Mouse (Mus musculus): ENCODE measurements around the gene Tex14. TPM values are rescaled to one million over a fixed set of nuclear protein-coding genes. Genes with fewer than 3 reads are reported as not detected.
A peak's percentile ranks its signal among the peaks of the same experiment; 100 is the strongest.

The Tex14 gene
- polyA plus RNA-seq (2012; rRNA removed): 0.08 and 0.34 TPM in 2 replicates

DNA sequence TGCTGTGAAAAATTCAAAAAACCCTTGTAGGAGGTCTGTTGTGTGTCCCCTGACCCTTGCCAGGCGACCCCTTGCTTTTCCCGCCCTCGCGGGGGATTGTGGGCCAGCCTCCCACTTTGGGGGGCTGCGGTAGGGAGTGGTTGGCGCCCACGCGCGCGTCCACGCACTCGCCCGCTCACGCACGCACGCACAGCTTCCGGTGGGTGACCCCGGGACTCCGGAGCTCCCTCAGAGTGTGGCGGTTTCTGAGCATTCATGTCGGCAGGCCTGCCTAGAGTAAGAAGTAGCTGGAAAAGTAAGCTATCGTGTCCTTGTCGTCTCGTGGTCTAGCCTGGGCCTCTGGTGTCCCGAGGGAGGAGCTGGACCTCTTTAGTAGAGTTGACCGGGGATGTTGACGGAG, at the start of gene Tex14, which contains the start of gene Rad51c:
TSS of gene Tex14 (plus strand) at position 190 of the 400 bp plus-strand sequence.
TSS of gene Rad51c (minus strand) at position 79 of the 400 bp plus-strand sequence.
- Histone ChIP-seq H3K27ac (ENCODE audit: insufficient read depth, low read depth, low read length) (peak within 1 kb of the TSS; percentile 44), H3K36me3 (ENCODE audit: control insufficient read depth, insufficient read depth, low read length) (no peaks in the 10 kb centered on the region), H3K4me3 (ENCODE audit: insufficient read depth, low read depth, low read length) (peak within 1 kb of the TSS; percentile 65), H3K4me1 (ENCODE audit: control insufficient read depth, insufficient read depth, low read length) (no peaks in the 10 kb centered on the region; the same call in 1 of the 2 replicates), H3K27me3 (replicated peaks; ENCODE audit: control insufficient read depth, insufficient read depth, low read length) (no peaks in the 10 kb centered on the region)
- TF ChIP-seq POLR2A (IDR thresholded peaks at IDR 0.05; ENCODE audit: low read depth, low read length) (no peak), CTCF (conservative IDR thresholded peaks at IDR 0.05; ENCODE audit: insufficient read depth, insufficient read length, low read depth, low read length) (no peak)
- WGBS: 82% methylated on average over 27 of the region's 27 CpGs
- no peak for DNase-seq

DNA sequence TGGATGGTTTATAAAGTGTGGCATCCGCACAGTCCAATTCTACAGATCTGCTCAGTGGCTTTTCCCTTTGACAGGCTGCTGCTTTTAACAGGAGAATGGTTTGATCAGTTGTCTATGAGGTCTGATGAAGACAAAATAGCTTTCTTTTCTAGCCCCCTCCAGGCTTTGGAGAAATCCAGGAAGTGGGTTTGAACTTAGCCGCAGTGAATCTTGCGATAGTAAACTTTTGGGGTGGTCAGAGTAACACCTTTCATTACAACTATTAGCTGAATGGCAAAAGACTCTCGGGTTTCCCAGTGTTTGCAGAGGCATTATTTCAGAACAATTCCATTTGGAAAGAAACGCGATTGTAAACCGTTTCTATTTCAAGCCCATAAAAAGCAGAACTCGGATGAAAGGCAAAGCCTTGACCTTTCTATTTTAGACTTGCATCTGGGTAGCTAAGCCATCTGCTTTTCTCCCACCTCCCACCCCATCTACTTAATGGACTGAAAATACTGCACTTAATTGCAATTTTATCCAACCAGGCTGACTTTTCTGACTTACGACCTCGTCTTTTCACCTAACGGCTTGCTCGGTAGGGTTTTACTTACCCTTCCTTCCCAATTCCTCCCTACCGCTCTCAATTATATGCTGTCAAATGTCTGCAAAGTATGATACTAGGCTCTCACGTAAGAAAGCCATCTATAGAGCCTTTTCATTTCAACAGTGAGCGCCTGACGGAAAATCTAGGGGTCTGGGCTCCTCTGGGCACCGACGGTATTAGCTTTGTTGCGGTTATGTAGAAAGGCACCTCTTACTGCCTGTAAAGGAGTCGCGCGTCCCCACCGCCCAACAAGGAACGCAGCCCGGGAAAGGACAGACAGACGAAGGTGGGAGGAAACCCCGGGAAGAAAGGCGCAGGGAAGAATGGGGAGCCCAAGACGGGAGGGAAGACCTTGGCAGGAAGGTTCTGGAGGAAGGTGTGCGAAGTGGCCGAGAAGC, 47.3 kb upstream of the Tex14 start:
- no peak overlapping the region for H3K27ac ChIP-seq (ENCODE audit: insufficient read depth, low read depth, low read length)
- DNase-seq: peak; percentile 8
- TF ChIP-seq CTCF (conservative IDR thresholded peaks at IDR 0.05; ENCODE audit: insufficient read depth, insufficient read length, low read depth, low read length) (no peak), POLR2A (IDR thresholded peaks at IDR 0.05; ENCODE audit: low read depth, low read length) (no peak)
- WGBS: 8% methylated on average over 31 of the region's 31 CpGs
- H3K4me3 ChIP-seq (ENCODE audit: insufficient read depth, low read depth, low read length): peak overlapping the region; percentile 92
- H3K36me3 ChIP-seq (ENCODE audit: control insufficient read depth, insufficient read depth, low read length): no peaks in the 10 kb centered on the region
- H3K4me1 ChIP-seq (ENCODE audit: control insufficient read depth, insufficient read depth, low read length): peaks cover 3% of the 10 kb centered on the region; the same call in 1 of the 2 replicates
- peaks cover 5% of the 10 kb centered on the region for H3K27me3 ChIP-seq (replicated peaks; ENCODE audit: control insufficient read depth, insufficient read depth, low read length)

DNA sequence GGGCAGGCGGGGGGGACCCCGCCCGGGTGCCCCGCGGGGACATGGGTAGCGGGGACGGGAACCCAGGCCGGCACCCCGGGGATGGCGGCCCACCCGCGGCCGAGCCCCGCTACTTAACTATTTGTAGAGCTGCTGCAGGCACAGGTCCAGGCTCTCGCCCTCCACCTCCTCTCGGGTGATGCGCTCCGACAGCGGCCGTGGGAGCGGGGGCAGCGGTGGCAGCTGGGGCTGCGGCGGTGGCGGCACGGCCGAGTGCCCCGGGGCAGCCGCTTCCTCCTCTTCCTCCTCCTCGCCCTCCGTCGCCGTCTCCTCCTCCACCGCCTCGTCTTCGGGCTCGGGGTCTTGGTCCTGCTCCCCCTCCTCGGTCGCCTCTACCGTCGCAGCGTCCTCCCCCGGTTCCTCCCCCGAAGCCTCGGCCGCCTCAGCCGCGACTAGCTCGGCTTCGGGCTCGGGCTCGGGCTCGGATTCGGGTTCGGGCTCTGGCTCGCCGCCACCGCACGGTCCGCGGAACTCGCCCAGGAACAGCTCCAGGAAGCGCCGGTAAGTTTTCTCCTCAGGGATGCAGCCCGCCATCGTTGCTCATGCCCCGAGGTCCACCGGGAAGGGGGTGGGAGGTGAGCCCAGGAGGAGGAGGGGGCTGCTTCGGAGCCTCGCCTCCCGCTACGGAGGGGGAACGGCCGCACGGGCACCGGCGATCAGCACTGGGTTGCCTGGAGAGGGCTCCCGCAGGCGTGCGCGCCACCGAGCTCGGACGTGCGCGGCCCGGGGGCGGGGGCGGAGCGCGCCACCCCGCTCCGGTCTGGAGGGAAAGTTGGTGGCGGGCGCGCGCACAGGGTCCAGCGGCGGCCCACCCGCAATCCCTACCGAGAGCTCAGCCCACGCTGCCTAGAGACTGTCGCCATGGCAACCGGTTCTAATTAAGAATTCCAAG, 46.3 kb upstream of the Tex14 start, which contains the start of gene Ppm1e:
TSS of gene Ppm1e (minus strand) at position 693 of the 931 bp plus-strand sequence.
- no peak within 1 kb of the TSS for H3K27ac ChIP-seq (ENCODE audit: insufficient read depth, low read depth, low read length)
- H3K4me1 ChIP-seq (ENCODE audit: control insufficient read depth, insufficient read depth, low read length): peaks cover 3% of the 10 kb centered on the region; the same call in 1 of the 2 replicates
- peak; percentile 66 for DNase-seq
- TF ChIP-seq POLR2A (IDR thresholded peaks at IDR 0.05; ENCODE audit: low read depth, low read length) (no peak), CTCF (conservative IDR thresholded peaks at IDR 0.05; ENCODE audit: insufficient read depth, insufficient read length, low read depth, low read length) (no peak)
- H3K27me3 ChIP-seq (replicated peaks; ENCODE audit: control insufficient read depth, insufficient read depth, low read length): peaks cover 5% of the 10 kb centered on the region
- WGBS: under 1% methylated on average over 98 of the region's 104 CpGs
- H3K36me3 ChIP-seq (ENCODE audit: control insufficient read depth, insufficient read depth, low read length): no peaks in the 10 kb centered on the region
- H3K4me3 ChIP-seq (ENCODE audit: insufficient read depth, low read depth, low read length): peak within 1 kb of the TSS; percentile 92

DNA sequence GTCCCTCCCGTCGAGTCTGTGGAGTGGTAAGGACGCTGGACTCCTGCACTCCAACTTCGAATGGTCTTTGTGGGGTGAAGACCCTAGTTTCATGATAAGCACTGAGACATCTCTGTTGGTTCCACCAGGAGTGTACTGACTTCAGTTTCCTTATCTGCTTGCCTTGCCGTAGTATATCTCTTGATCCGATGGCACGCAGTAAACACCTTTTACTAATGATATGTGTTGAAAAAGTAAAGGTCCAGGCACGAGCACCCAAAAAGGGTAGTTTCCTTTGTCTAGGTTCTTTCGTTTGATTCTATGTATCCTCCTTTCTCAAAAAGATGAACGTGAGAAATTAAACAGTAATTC, 45.6 kb upstream of the Tex14 start:
- 12% methylated on average over 10 of the region's 10 CpGs for whole genome bisulfite sequencing
- TF ChIP-seq CTCF (conservative IDR thresholded peaks at IDR 0.05; ENCODE audit: insufficient read depth, insufficient read length, low read depth, low read length): no peak
- no peak for TF ChIP-seq POLR2A (IDR thresholded peaks at IDR 0.05; ENCODE audit: low read depth, low read length)
- H3K27ac ChIP-seq (ENCODE audit: insufficient read depth, low read depth, low read length): no peak overlapping the region
- H3K4me1 ChIP-seq (ENCODE audit: control insufficient read depth, insufficient read depth, low read length): peaks cover 3% of the 10 kb centered on the region; the same call in 1 of the 2 replicates
- no peak for DNase-seq
- H3K36me3 ChIP-seq (ENCODE audit: control insufficient read depth, insufficient read depth, low read length): no peaks in the 10 kb centered on the region
- peaks cover 5% of the 10 kb centered on the region for H3K27me3 ChIP-seq (replicated peaks; ENCODE audit: control insufficient read depth, insufficient read depth, low read length)
- peak overlapping the region; percentile 92 for H3K4me3 ChIP-seq (ENCODE audit: insufficient read depth, low read depth, low read length)

DNA sequence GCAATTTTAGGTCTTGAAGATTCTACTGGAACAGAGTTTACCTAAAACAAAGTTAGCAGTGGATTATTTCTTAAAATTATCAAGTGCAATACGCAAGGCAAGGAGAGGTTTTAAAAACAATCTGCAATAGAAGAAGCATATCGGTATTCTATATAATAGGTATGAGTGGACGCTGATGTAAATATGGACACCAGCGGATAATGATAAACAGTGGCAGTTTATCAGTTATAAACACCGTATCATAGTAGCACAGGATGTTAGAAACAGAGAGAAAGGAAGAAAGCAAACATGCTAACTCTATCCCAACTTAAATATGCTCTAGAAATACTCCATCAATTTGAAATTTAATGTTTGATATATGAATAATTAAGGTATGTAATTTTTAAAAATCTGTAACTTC, 39.7 kb upstream of the Tex14 start:
- DNase-seq: no peak
- WGBS: 90% methylated on average over 5 of the region's 5 CpGs
- Histone ChIP-seq H3K27me3 (replicated peaks; ENCODE audit: control insufficient read depth, insufficient read depth, low read length) (peaks cover 1% of the 10 kb centered on the region; the same call in 1 of the 2 replicates), H3K4me3 (ENCODE audit: insufficient read depth, low read depth, low read length) (no peak overlapping the region), H3K36me3 (ENCODE audit: control insufficient read depth, insufficient read depth, low read length) (no peaks in the 10 kb centered on the region), H3K4me1 (ENCODE audit: control insufficient read depth, insufficient read depth, low read length) (no peaks in the 10 kb centered on the region), H3K27ac (ENCODE audit: insufficient read depth, low read depth, low read length) (no peak overlapping the region)
- TF ChIP-seq CTCF (conservative IDR thresholded peaks at IDR 0.05; ENCODE audit: insufficient read depth, insufficient read length, low read depth, low read length) (no peak), POLR2A (IDR thresholded peaks at IDR 0.05; ENCODE audit: low read depth, low read length) (no peak)

DNA sequence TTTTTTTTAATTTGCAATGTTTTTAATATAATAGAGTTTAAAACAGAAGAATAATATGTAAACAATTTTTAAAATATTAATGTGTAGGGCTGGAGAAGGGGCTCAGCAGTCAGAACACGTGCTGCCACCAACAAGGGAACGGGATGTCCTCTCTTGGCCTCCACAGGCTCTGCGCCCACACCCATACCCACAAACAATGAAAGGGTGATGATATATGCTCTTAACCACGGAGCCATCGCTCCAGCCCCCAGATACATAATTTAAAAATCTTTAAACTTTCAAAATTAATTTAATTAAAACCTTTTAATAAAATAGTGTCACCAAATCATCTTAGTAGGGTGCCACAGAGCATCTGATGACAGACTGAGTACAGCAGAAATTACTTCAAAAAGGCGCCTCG, 37.8 kb upstream of the Tex14 start:
- H3K27me3 ChIP-seq (replicated peaks; ENCODE audit: control insufficient read depth, insufficient read depth, low read length): no peaks in the 10 kb centered on the region
- H3K27ac ChIP-seq (ENCODE audit: insufficient read depth, low read depth, low read length): no peak overlapping the region
- no peaks in the 10 kb centered on the region for H3K36me3 ChIP-seq (ENCODE audit: control insufficient read depth, insufficient read depth, low read length)
- TF ChIP-seq CTCF (conservative IDR thresholded peaks at IDR 0.05; ENCODE audit: insufficient read depth, insufficient read length, low read depth, low read length): no peak
- DNase-seq: no peak
- no peaks in the 10 kb centered on the region for H3K4me1 ChIP-seq (ENCODE audit: control insufficient read depth, insufficient read depth, low read length)
- no peak overlapping the region for H3K4me3 ChIP-seq (ENCODE audit: insufficient read depth, low read depth, low read length)
- 86% methylated on average over 7 of the region's 7 CpGs for WGBS
